Mouse (Mus musculus) effector memory CD4-positive, alpha-beta T cell, adult 7 months (primary cell): ENCODE results near the gene Thoc7. TPM values are rescaled to one million over a fixed set of nuclear protein-coding genes. Genes with fewer than 3 reads are reported as not detected.

Experiments used
- polyA plus RNA-seq: library from polyadenylated mRNA; unstranded; fragments of 100-300 nt; shearing (Covaris generic); gene quantifications from one replicate; pipeline ENCODE4 v1.2.1, GENCODE M21; 2017

The Thoc7 gene
- polyA plus RNA-seq = 101 TPM

DNA sequence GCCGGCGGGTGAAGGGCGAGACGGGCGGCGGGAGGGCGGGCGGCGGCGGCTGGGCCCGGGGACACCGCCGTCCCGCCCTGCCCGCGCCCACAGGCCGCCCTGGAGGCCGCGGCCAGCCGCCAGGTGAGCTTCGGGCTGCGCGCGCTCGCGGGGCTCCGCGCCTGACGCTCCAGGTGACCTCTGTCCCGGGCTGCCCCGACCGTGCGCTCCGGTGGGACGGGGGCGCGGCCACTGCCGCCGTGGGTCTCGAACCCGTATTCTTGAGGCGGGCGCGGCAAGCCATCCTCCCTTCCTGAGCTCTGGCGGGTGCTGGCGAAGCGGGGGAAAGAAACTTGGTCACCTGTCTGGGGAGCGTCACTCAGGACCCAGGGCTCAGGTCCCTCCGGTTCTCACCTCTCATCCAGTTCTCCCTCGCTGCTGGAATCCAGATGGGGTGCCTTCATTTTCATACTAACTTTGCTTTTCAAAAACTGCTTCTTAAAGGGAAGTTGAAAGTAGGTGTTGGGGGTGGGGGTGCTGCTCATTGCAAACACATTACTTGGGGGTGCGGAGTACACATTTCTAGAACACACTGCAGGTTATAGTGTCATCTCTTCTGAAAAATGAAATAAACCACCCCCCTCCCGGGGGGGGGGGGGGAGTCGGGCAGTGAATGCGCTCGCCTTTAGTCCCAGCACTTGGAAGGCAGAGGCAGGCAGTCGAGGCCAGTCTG is at the start of gene Thoc7, which contains the start of gene Atxn7:
Gene Thoc7, minus strand, starts transcription at position 452 of the 712 bp plus-strand sequence.
Gene Atxn7, plus strand, starts transcription at position 40 of the 712 bp plus-strand sequence.

DNA sequence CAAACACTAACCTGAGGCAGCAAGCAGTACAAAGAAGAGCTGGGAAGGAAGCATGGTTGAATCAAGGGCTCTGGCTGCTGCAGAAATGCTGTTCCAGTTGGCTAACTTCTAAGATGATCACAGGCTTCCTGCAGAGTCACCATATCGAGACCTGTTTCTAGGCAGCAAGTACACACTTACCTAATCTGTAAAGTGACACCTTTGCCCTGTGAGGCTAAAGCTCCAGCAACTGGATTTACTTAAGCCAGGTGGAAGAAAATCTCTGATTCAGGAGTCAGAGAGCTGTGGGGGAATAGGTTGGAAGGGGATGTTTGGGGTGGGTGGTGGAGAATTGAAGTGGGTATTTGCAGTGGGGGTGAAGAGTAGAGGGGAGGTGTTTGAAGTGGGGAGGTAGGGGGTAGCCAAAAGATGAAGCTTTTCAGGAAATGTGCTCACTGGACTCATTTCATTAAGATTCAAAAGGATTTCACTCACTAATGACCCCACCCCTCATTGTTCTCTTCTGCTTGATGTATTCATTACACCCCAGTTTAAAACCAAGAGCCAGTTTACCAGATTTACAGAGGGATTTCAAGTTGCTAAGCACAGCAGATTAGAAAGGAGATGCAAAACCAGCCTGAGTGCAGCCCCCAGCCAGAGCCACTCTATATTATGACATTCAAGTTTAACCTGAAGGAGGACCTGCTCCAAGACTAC is 47.1 kb downstream of the Thoc7 start, which contains the start of gene Gm281:
Gene Gm281, minus strand, starts transcription at position 92 of the 696 bp plus-strand sequence.

Other genes with a start within 250 kb of the Thoc7 start
- gene Gm281, start 47.4 kb downstream of the Thoc7 start, polyA plus RNA-seq = not detected
- gene Atxn7, start 412 bp downstream of the Thoc7 start, polyA plus RNA-seq = 38.7 TPM
- 88.6 TPM for gene Psmd6, start 159.1 kb upstream of the Thoc7 start, polyA plus RNA-seq
- not detected for gene Olfr720, start 225.0 kb upstream of the Thoc7 start, polyA plus RNA-seq